Mouse (Mus musculus): ENCODE data around the gene Pmp22. TPM values are rescaled to one million over a fixed set of nuclear protein-coding genes. Genes with fewer than 3 reads are reported as not detected.

The Pmp22 gene
- polyA plus RNA-seq, 1 experiment from 2014 or later, result 609 TPM

Other genes starting within 250 kb of the Pmp22 start
- 19.2 to 26.5 TPM (median 25.1 TPM) in 3 replicates for gene Tvp23b, start 249.5 kb upstream of the Pmp22 start, polyA plus RNA-seq (2018)
- gene Cdrt4, start 177.8 kb upstream of the Pmp22 start, polyA plus RNA-seq (2018), result not detected in 3 replicates
- gene Tekt3, start 67.3 kb upstream of the Pmp22 start, polyA plus RNA-seq (2018), result not detected in 3 replicates

Measured in macrophage (primary cell).